Mouse (Mus musculus) left cerebral cortex, adult 8-10 months (tissue): ENCODE data around the gene Hpcal4. TPM values are rescaled to one million over a fixed set of nuclear protein-coding genes. Genes with fewer than 3 reads are reported as not detected.
"Not testable (repeated sequence)": the region's sequence is repeated elsewhere in the genome, so short reads cannot be mapped to it uniquely, and the experiment has no call there.

Experiments
- DNase-seq, 2 experiments: peaks; one replicate each; pipeline ENCODE4 v3.0.0; 2022; ENCODE audit warnings: low spot score in 2 of 2
- total RNA-seq, 4 experiments: library from RNA; stranded (reverse); gene quantifications; 2 replicates each; pipeline ENCODE4 v1.2.4; 2022

Hpcal4 gene
- total RNA-seq: 100 to 1,000 TPM; 419 to 526 (median 447) TPM

DNA sequence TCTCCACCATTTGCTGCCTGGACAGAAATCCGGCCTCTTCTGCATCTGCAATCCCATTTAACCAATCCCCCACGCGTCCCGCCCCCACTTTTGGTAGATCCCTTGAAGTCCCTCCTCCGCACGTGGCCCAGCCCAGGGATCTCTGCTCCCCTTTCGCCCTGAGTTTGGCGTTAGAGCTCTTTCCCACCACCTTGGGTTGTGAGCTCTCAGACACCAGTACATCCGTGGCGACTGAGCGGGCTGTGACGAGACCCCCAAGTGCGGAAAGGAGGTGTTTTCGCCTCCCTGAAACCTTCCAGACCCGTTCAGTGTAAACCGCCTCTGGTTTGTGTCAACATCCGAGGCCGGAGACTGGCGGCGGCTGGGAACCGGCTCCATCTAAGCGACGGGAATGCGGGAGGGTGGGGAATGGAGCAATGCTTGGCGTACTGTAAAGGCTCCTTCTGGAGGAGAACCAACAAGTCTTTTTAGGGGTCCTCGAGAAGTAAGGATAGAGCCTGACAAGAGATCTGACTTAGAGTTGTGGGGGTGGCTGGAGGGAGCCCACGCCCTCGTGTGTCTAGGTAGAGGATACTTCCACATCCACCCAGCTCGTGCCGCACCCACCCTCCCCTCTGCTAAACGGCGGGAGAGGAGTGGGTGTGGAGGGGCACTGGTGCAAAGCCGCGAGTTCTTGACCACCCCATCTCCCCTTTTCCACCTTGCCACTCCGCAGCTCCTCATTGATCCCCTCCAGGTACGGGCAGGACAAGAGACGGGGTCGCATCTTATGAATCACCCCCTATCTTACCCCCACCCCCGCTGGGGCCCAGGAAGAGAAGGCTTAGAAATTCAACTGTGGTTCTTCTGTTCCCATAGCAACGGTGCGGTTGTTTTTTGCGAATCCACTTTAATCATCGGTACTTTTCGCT lies at the start of gene Hpcal4:
Gene Hpcal4, plus strand, starts transcription at position 900 of the 911 bp plus-strand sequence.
- DNase-seq: peak; percentile 43 to 71

DNA sequence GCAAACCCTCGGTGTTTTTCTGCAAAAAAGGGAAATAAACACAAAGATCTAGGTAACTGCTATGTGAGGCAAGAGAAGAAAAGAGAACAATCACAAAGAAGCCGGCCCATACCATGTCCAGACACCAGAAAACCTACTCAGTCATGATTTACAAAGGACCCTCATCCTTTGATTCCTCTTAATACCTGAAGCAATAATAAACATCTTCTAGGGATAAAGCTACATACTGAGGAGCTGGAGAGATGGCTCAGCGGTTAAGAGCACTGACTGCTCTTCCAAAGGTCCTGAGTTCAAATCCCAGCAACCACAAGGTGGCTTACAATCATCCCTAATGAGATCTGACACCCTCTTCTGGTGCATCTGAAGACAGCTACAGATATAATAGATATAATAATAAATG lies 45.5 kb upstream of the Hpcal4 start:
- no peak for DNase-seq

DNA sequence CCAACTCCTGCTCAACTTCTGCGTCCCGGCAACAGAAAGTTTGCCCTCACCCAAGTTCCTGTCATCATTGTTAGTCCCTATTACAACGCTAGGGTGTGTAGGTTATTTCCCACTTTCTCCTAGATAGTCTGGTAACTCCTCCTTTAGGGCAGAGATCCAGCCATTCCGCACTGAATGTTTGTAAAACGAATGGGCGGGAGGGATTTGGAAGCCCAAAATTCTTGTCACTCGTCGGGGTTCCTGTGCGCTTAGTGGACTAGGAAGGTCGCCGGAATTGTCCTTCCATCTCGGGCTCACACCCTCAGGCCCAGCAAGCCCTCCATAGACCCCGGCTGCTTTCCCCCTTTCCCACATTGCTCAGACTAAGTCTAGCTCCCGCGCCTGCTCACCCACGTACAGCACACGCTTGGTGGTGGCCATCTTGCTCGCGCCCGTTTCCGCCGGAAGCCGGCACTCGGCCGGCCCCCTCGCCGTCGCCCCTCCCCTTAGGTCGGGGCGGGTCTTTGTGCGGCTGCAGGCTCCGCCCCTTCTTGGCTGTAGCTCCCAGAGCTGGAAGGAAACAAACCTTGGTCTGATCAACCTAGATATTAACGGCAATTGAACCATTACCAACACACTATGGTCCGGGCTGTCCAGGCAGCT lies 43.4 kb upstream of the Hpcal4 start, which contains the start of gene Ppie:
Gene Ppie, minus strand, starts transcription at position 439 of the 642 bp plus-strand sequence.
- peak; percentile 46 to 51 for DNase-seq

DNA sequence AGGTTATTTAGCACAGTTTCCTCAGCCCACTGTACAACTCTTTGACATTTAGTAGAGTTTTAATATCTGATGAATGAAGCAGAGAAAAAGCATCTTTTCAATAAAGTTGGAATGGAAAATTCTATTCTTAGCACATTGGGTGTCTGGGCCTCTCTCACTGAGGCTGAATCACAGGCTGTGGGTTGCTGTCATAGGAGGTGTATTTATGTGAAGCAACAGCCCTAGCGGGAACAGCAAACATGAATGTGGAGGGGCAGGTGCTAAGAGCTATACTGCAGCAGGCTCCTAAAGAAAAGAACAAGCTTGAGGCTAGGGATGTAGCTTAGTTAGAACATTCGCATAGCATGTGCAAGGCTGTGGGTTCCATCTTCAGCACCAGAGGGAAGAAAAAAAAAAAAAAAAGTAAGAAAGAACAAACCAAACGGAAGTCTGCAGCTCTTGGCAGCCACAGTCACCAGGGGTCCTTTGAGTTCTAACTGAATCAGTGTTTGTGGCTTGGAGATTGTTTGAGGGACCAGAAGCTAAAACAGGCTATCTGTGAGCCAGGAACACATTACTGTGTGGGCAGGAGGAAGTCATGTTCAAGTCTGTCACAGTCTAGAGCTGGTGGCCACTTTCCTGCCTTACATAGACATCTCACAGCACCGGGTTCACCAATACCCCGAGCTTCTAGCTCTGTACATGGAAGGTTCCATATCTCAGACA lies 35.4 kb upstream of the Hpcal4 start:
- DNase-seq: peak in 1 of 2 experiments; percentile 78

DNA sequence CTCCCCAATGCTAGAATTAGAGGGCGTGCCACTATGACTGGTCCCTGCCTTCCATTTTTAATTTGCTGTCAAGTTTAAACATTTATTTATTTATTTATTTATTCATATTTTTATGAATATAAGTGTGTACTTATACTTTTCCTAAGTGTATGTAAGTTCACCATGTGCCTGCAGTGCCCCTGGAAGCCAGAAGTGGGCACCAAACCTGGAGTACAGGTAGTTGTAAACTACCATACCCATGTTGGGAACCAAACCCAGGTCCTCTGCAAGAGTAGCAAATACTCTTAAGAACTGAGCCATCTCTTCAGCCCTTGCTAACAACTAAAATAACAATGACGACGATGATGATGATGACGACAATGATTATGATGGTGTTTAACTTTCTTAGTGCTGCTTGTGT lies 31.0 kb upstream of the Hpcal4 start:
- DNase-seq: no peak

DNA sequence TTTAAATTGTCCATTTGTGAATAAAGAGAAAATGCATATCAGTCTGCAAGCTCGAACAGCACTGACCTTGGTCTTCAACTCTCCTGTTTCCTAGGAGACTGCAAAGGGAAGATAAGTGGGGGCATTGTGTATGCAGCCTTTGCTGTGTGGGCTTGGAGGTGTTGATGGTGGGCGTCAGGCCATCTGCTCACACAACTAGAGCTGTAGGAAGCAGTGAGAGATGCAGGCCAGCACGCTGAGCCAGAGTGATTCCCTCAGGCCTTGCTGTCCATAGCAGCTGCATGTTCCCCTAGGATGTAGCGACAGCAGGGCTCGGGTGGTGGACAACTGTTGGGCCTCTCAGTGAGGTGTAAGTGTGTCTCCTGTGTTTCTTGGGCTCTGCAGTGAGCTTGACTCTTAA lies 30.1 kb upstream of the Hpcal4 start:
- peak; percentile 32 to 89 for DNase-seq

DNA sequence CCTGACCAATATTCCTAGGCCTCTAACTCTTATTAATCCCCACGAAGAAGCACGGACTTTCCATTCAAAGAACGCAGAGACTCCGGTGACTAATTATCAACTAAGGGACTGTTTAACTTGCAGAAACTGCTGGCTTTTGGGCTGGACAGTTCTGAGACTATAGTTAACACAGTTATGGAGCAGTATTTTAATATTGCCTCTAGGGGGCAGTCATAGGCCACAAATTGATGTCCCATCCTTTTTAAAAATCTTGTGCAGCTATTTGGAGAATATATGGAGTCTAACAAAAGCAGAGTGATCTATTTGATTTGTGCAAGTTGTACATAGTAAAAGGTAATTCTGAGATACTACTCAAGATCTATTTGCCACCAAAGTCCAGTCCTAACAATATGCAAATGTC lies 28.0 kb upstream of the Hpcal4 start:
- DNase-seq: no peak

DNA sequence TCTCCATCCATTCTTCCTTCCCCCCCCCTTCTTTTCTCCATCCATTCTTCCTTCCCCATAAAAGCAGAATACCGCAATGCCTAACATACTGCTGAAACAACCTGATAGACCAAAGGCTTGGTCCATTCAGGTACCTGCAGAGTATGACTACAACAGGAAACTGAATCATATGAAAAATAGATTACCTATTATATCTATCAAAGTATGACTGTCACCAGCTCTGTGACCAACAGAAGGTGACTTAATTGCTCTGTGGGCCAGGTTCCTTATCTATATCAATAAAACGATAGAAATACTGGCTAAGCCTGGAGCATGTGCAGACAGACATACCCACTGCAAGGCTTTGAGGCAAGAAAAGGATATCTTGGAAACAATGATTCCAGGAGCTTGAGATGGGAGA lies 27.6 kb upstream of the Hpcal4 start:
- no peak for DNase-seq

DNA sequence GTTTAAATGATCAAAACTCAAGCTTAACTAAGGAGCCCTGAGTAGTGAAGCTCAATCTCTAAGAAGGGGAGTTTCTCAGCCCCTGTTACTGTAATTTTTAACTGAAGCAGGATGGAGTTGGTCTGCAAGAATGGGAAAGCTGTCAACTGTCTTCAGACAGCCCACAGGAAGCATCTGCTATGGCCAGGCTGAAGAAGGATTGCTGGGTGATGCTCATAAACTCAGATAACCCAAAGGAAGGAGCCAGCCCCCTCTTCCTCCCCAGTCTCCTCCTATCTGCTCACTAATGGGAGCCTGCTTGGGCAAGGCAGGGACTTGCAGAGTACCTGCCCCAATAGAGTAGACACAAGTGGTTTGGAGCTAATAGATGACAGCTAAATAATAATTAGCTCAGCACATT lies 27.2 kb upstream of the Hpcal4 start:
- no peak for DNase-seq

DNA sequence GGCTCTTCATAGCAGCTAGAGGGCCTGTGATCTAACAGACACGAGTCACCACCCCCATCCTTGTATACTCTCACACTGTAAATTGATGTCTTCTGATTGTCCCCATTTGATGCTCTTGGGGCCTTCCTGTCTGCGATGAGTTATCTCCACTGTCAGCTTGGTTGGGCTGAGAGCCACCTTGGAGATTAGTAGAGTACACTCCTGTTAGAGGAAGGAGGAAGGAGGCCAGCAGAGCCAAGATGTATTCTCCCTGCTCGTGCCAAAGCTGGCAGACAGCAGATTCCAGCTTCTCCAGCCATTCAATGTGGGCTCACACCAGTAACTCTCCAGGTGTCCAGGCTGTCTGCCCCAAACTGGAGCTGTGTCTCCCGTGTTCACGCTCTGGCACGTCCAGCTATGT lies 22.5 kb upstream of the Hpcal4 start:
- no peak for DNase-seq

DNA sequence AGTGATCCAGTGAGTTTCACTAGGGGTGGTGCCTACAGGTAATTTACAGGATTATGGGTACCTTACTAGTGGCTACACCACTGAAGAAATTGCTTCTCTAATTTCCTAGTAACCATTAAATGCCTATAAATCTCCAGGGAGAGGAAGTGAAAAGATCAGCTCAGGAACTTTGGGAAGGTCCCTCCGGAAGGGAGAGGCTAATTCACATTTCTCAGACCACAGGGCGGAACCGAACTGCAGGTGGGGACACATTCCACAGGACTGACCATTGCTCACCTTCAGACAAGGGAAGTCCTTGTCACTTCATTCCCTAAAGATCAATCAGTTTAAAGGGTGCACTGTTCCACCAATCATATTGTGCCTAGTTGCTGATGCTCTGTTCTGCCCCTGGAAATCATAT lies 21.8 kb upstream of the Hpcal4 start:
- DNase-seq: not testable (repeated sequence)

DNA sequence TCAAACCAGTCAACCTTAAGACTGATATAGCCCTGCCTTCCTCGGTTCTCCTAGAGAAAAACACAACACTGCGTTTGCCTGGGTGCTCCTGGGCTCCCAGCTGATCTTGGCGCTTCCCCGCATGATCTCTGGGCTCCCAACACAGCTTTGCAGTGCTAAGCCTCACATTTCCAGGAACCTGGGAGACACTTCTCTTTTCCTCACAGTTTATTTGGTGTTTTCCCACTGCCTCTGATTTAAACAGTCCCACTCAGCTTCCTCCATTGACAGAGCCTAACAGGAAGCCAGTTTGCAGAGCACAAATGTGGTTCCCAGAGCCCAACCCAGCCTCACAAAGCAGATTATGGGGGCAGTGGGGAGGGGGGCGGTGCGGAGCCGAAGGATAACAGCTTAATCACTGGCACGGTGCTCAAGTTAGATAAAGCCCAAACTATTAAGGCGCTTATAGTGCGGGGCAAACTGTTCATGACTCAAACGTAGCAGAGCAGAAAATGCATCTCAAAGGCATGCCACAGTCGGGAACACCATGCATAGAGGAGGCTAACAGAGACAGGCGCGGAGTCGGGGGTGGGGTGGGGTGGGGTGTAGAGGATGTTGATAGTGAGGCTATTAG lies 20.6 kb upstream of the Hpcal4 start:
- DNase-seq: no peak

DNA sequence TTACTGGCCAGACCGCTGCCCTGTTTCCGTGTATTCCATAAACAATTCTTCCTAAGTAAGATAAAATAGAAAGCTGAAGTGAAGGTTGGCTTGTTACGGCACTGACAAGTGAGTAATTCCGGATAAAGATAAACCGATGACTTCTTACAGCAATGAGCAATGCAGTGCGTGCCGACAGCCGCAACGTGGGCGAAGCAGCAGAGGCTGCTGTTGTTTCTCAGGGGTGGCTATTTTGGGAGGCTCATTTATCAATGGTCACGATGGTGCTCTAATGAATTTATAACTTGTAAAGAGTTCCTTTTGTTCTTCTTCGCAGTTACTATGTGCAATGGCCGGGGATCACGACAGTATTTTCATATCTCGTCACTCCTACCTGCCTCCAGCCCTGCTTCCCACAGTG lies 18.9 kb upstream of the Hpcal4 start:
- DNase-seq: peak in 1 of 2 experiments; percentile 78

DNA sequence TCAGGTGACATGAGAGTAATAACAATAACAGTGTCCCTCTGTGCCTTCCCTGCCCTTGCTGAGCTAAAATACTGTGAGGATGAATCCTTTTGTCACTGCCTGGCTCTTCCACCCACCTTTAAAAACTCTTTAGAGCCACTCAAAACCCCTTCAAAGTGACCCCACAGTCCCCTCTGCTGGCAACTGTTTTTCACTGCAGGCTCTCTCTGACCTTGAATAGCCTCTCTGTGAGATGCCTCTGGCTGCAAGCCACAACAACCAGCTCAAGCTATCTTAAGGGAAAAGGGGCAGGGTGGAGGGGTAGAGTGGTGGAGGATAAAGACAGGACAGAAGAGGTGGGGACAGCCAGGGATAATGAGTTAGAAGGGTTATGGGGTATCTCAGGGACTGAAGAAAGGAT lies 11.2 kb upstream of the Hpcal4 start:
- no peak for DNase-seq

DNA sequence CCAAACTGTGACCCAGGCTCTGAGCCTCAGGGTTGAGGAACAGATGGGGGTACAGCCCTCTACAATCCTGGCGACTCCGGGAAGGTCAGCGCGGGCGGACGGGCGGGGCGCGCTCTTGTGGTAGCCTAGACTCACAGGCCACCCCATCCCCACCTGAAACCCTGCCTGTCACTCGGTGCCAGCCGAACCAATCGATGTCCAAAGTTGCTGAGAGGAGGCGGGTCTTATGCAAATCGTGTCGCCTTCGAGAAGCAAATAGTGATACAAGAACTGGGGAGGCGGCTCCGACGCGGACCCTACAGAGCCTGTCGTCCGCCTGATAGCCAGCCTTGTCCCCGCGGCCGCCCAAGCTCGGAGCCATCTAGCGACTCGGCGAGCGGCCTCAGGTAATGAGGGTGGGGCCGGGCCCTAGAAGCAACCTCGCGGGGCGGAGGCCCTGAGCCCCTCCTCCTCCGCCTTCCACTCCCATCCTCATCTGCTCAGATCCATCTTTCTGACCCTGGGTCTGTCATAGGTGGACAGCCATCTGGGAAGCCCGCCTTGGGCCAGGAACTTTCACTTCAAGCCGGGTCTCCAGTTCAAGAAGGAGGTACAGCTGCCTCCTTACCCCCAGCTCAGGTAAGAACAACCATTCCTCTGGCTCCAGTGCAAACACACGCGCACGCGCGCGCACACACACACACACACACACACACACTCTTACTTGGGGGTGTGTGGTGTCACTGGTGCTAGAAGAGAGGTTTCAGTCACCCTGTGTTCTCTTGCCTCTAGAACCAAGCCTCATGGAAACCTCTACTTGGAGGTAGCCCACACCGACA lies 421 bp downstream of the Hpcal4 start:
- peak; percentile 90 to 93 for DNase-seq

DNA sequence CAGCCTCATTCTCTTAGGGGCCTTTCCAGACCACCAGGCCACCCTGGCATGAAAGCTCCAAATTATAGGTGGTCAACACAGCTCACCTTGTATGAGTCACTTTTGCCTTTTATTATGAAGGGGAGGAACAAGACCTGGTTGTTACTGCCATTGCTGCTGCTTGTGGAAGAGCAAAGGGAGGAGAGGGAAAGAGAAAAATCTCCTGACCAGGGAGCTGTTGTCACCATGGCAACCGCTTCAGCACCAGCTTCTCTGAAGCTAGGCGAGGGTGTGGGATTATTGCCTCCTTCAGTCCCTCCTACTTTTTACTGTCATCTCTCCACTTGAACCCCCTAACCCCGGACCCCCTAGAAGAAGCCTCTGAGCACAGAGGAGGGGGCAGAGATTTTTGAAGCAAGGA lies 1.8 kb downstream of the Hpcal4 start:
- DNase-seq: peak in 1 of 2 experiments; percentile 55

DNA sequence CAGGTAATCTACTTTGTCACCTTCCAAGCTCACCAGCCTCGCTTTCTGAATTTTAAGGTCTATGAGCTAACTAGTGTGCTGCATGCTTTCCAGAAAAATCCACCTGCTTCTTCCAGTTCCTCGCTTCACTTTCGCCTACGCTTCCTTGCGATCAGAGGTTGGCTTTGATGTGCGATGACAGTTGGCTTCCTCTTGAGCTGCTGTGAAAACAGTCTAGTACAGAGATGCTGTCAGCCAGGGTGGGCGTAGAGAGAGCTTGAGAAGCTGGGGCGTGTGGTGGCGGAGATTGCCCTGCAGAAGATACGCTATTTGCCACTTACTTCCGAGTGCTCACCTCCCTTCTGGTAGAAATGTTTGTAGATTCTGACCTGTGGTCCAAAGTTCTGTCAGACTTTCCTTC lies 9.3 kb downstream of the Hpcal4 start:
- DNase-seq: peak; percentile 31 to 71

DNA sequence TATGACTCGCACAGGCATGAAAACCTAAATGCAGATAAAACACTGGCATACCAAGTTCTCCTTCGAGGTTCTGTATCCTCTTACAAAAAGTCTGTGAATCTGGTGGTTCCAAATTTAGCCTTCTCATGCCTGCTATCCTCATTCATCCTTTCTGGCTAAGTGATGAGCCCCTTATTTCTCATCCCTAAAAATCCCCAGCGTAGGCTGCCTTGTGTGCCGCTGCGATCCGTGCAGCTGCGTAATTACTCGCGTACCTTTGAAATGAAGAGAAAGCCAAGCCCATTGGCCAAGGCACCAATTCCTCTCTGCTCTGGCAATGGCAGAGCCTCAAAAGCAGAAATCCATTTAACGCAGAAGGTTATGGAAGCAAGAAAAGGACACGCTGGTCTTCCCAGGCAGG lies 10.8 kb downstream of the Hpcal4 start:
- DNase-seq: no peak

DNA sequence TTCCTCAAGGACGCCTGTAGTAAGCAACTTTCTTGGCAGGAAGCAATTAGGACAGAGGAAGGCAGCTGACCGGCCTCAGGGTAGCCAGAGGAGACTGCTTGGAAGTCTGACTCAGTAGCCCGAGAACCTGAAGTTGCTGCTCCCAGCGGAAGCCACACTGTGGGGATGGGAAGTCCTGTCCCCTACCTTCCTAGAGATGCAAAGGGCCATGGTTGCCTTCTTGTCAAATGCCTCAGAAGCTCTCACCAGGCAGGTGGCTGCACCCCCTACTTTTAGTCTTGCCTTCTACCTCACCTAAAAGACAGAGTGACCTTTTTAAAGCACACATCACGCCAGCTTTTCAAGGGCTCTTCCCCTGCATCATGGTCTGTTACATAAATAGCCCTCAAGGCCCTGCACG lies 13.7 kb downstream of the Hpcal4 start:
- DNase-seq: no peak

DNA sequence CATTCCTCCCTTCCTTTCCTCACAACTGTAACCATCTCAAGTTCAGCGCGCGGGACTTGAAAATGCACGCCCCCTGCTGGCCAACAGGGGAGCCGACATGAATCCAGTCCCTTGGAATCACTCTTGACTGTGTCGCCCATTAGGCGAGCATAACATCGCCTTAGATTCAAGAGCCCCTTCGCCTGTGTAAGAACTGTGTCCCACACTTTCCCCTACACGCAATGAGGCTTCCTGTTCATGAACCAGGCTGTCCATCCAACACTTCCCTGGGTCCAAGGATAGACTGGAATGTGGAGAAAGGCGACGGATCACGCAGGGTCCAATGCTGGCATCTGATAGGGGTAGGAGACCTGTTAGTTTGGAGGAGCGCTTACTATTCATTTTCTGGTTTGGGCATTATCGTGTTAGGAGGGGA lies 17.8 kb downstream of the Hpcal4 start:
- DNase-seq: peak; percentile 27 to 59
